Mouse (Mus musculus) CH12.LX (cell line): ENCODE data around the gene Gm13128.
"Not testable (repeated sequence)": the region's sequence is repeated elsewhere in the genome, so short reads cannot be mapped to it uniquely, and the experiment has no call there.

Experiments used
- CTCF ChIP-seq, 2 experiments: IDR thresholded peaks in 1 of 2; conservative IDR thresholded peaks in 1 of 2; 2 replicates each; pipeline ENCODE4 v1.5.1; 2011 to 2012; ENCODE audit warnings: low read depth in 2 of 2, low read length in 2 of 2, improper control_type of control experiment in 1 of 2, inconsistent platforms in 1 of 2, mild to moderate bottlenecking in 1 of 2, moderate library complexity in 1 of 2
- ELF1 ChIP-seq: IDR thresholded peaks from 2 replicates; pipeline ENCODE4 v1.6.1; 2014; ENCODE audit warnings: low read depth, mild to moderate bottlenecking, inconsistent platforms, low read length, improper control_type of control experiment
- EP300 ChIP-seq: IDR thresholded peaks from 2 replicates; pipeline ENCODE4 v1.6.1; 2011; ENCODE audit warnings: low read length, improper control_type of control experiment
- MAZ ChIP-seq: IDR thresholded peaks from 2 replicates; pipeline ENCODE4 v1.6.1; 2012; ENCODE audit warnings: low read depth, mild to moderate bottlenecking, inconsistent platforms, low read length, improper control_type of control experiment, moderate library complexity
- NRF1 ChIP-seq: IDR thresholded peaks from 2 replicates; pipeline ENCODE4 v1.6.1; 2014; ENCODE audit warnings: low read depth, mild to moderate bottlenecking, inconsistent platforms, low read length, improper control_type of control experiment, moderate library complexity
- POLR2A ChIP-seq: IDR thresholded peaks from 2 replicates; pipeline ENCODE4 v1.6.1; 2011; ENCODE audit warnings: low read depth, mild to moderate bottlenecking, improper control_type of control experiment, low read length
- TBP ChIP-seq: conservative IDR thresholded peaks from 2 replicates; pipeline ENCODE4 v1.6.1; 2011; ENCODE audit warnings: low read depth, low read length, improper control_type of control experiment

GRCm38 (mm10) chr4:144280388-144280787 lies 49.7 kb upstream of the Gm13128 start, which contains the start of gene Pramel5:
- TF ChIP-seq POLR2A; EP300; CTCF (conservative IDR thresholded peaks at IDR 0.05 in 1 of 2, IDR thresholded peaks at IDR 0.05 in 1 of 2; ENCODE audit: low read depth in 2 of 2, low read length in 2 of 2); ELF1; TBP; NRF1; MAZ: not testable (repeated sequence)
